Mouse (Mus musculus) macrophage (primary cell): ENCODE results near the gene Mfsd2b. TPM values are rescaled to one million over a fixed set of nuclear protein-coding genes. Genes with fewer than 3 reads are reported as not detected.
"Not testable (repeated sequence)": the region's sequence is repeated elsewhere in the genome, so short reads cannot be mapped to it uniquely, and the experiment has no call there.

Source experiments
- H3K27ac ChIP-seq: fragments of 350-480 bp; formaldehyde crosslinking; 2 replicates; pipeline ENCODE4 v1.9.0; 2021
- H3K36me3 ChIP-seq: fragments of 350-480 bp; formaldehyde crosslinking; 2 replicates; pipeline ENCODE4 v1.9.0; 2021; ENCODE audit errors: inconsistent target
- H3K4me3 ChIP-seq: fragments of 350-480 bp; formaldehyde crosslinking; 2 replicates; pipeline ENCODE4 v1.9.0; 2021; ENCODE audit errors: inconsistent target
- H3K79me2 ChIP-seq: fragments of 350-480 bp; formaldehyde crosslinking; 2 replicates; pipeline ENCODE4 v1.9.0; 2021; ENCODE audit errors: inconsistent target
- WGBS: methylation state at CpG from one replicate; pipeline ENCODE4 v1.1.7; 2026; ENCODE audit warnings: inconsistent platforms; ENCODE audit not compliant: missing documents; 5-methylcytosine and 5-hydroxymethylcytosine counted together
- polyA plus RNA-seq: library from polyadenylated mRNA; stranded (reverse); fragments of 250-400 nt; gene quantifications from 3 replicates; pipeline ENCODE4 v1.2.4, GENCODE M21; 2018; ENCODE audit warnings: inconsistent platforms

Gene Mfsd2b
- polyA plus RNA-seq, 1 experiment from 2014 or later: 0.47 TPM

DNA sequence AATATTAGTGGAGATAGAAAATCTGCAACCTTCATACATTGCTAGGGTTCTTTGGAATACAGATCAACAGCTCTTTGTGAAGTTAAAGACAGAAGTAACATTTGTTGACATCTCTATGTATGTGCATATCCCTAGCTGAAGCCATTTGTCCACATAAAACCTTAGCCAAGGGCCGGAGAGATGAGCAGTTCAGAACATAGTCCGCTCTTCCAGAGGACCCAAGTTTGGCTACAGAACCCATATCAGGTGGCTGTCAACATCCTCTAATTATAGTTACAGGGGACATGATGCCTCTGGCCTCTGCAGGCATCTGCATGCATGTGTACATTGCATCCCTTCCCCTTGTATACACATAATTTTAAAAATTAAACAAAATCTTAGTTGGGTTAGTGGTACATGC, 15.1 kb upstream of the Mfsd2b start:
- H3K36me3 ChIP-seq: peaks cover 9% of the 10 kb centered on the region; the same call in 1 of the 2 replicates

DNA sequence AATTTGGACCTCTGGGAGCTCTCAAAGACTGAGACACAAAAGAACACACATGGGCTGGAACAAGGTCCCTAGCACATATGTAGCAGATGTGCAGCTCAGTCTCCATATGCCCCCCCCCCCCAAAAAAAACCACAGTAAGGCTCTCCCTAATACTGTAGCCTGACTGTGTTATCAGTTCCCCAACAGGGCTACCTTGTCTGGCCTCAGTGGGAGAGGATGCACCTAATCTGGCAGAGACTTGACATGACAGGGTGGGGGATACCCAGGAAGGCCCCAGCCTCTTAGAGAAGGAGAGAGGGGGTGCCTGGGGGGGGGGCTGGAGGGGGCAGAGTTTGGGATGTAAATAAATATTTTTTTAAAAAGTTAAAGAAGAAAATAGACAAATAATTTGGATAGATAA, 14.6 kb upstream of the Mfsd2b start:
- Histone ChIP-seq H3K27ac (no peak overlapping the region), H3K36me3 (peaks cover 9% of the 10 kb centered on the region; the same call in 1 of the 2 replicates), H3K4me3 (no peak overlapping the region), H3K79me2 (no peaks in the 10 kb centered on the region)

More for the DNA sequence above, 15.1 kb upstream of the Mfsd2b start:
- no peak overlapping the region for H3K4me3 ChIP-seq
- H3K27ac ChIP-seq: no peak overlapping the region
- 94% methylated on average over 2 of the region's 2 CpGs for WGBS
- H3K79me2 ChIP-seq: no peaks in the 10 kb centered on the region

DNA sequence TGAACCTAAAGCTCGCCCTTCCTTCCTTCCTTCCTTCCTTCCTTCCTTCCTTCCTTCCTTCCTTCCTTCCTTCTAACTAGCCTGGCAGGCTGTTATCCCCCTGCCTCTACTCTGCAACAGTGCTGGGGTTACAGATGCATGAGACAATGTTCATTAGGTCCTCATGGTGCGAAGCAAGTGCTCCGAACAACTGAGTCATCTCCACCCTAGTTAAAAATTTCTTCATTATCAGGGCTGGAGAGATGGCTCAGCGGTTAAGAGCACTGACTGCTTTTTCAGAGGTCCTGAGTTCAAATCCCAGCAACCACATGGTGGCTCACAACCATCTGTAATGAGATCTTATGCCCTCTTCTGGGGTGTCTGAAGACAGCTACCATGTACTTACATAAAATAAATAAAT, 12.4 kb upstream of the Mfsd2b start:
- not testable (repeated sequence) for H3K27ac ChIP-seq, H3K79me2 ChIP-seq, H3K36me3 ChIP-seq, H3K4me3 ChIP-seq
- WGBS: 97% methylated on average over 4 of the region's 4 CpGs

DNA sequence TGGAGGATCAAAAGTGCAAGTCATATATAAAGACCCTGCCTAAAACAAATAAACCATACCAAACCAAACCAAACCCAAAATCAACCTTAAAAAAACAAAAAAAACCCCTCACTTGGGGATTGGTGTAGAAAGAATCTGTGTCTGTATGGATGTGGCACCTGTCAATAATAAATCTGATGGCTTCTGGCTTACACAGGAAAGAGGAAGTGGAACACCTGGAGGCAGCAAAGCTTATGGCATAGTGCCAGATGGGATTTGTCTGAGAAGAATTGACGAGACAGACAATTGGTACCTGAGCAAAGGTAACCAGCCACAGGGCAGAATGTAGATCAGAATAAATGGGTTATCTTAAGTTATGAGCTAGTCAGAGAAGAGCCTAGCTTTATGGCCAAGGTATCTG, 10.9 kb upstream of the Mfsd2b start:
- no peak overlapping the region for H3K27ac ChIP-seq
- no peak overlapping the region for H3K4me3 ChIP-seq
- 82% methylated on average over 1 of the region's 1 CpGs for WGBS
- H3K79me2 ChIP-seq: no peaks in the 10 kb centered on the region
- H3K36me3 ChIP-seq: no peaks in the 10 kb centered on the region

DNA sequence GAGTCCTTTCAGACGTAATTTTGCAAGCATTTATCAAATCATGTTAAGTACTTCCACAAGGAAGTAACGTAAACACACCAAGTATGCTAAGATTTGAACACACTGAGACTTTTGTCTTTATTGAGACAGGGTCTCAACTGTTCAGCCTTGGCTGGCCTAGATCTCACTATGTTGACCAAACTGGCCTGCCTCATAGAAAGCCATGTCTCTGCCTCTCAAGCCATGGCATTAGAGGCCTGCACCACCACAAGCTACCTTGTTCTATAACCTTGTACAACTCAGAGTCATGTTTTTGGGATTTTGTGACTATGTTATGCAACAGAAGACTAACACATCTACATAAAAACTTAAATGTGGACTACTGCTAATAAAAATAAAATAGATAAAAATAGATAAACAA, 7.9 kb upstream of the Mfsd2b start:
- Histone ChIP-seq H3K36me3 (no peaks in the 10 kb centered on the region), H3K79me2 (no peaks in the 10 kb centered on the region)
- WGBS: 88% methylated on average over 2 of the region's 2 CpGs

DNA sequence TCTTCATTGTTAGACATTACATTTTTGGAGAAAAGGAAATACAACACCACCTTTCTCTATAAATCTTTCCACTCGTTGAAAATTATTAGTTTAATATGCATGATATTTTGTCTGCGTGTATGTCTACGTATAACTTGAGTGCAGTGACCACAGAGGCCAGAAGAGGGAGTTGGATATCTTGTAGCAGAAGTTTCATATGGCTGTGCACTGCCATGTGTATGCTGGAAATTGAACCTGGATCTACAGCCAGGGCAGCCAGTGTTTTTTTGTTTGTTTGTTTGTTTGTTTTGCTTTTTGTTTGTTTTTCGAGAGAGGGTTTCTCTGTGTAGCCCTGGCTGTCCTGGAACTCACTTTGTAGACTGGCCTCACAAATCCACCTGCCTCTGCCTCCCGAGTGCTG, 4.9 kb upstream of the Mfsd2b start:
- Histone ChIP-seq H3K4me3 (no peak overlapping the region), H3K79me2 (no peaks in the 10 kb centered on the region), H3K36me3 (no peaks in the 10 kb centered on the region), H3K27ac (no peak overlapping the region)
- 95% methylated on average over 5 of the region's 5 CpGs for WGBS

More for the DNA sequence above, 7.9 kb upstream of the Mfsd2b start:
- Histone ChIP-seq H3K4me3 (no peak overlapping the region), H3K27ac (no peak overlapping the region)

DNA sequence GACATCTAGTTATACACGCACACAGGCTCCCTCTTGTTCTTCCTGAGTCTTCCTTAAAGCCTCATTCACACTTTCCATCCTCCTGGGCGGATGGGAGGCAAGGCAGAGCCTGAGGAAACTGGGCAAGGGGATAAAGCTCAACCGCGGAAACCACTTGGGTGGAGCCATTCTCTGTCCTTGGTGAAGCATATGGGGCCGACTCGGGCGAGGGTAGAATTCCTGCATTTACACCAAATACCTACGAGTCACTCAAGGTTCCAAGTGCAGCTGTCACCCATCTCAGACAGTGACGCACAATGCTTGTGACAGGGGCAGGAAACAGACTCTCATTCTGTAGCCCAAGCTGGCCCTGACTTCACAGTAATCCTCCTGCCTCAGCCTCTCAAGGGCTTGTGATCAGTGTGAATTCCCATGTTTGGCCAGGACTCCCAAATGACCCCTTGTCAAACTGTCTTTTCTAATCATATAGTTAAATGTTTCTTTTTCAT, 4.2 kb upstream of the Mfsd2b start:
- Histone ChIP-seq H3K79me2 (no peaks in the 10 kb centered on the region), H3K27ac (no peak overlapping the region), H3K4me3 (no peak overlapping the region), H3K36me3 (no peaks in the 10 kb centered on the region)
- 62% methylated on average over 9 of the region's 9 CpGs for WGBS

DNA sequence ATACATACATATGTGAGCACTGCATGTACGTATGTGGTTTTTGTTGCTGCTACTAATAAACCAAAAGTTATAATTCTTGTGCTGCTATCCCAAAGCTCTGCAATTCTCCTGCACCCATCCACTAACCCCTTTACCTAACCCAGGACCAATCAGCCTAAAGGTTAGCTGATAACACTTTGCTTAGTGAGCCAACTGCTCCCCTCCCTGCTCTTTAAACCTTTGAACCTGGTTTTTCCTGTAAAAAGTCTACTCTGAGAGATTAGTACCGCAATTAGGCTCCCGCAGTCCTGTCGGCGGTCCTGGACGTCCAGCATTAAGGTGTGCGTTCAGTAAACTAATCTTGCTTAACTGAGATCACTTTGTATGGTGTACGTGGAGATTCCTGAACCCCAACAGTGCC, 1.5 kb upstream of the Mfsd2b start:
- 97% methylated on average over 8 of the region's 8 CpGs for WGBS
- H3K79me2 ChIP-seq: no peaks in the 10 kb centered on the region
- no peaks in the 10 kb centered on the region for H3K36me3 ChIP-seq
- H3K27ac ChIP-seq: no peak overlapping the region
- H3K4me3 ChIP-seq: no peak overlapping the region

DNA sequence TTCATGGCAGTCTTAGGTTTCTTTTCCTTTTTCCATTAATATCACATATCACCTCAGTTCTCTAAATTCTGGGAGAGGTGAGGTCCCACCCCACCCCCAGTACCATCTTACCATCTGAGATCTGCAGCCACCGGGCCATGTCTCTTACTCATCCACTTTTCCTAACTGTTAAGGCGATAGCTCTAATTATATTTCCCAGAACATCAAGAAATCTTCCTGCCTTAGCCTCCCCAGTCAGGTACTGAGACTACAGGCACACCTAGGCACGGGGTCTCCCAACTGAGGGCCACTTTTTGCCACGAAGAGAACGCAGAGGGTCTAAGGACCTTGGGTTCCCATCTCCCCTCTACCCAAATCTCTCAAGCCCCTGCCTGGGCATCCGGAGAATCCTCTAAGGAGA, 628 bp downstream of the Mfsd2b start:
- Histone ChIP-seq H3K4me3 (no peak overlapping the region), H3K79me2 (no peaks in the 10 kb centered on the region), H3K27ac (no peak overlapping the region), H3K36me3 (no peaks in the 10 kb centered on the region)
- 86% methylated on average over 6 of the region's 6 CpGs for WGBS

DNA sequence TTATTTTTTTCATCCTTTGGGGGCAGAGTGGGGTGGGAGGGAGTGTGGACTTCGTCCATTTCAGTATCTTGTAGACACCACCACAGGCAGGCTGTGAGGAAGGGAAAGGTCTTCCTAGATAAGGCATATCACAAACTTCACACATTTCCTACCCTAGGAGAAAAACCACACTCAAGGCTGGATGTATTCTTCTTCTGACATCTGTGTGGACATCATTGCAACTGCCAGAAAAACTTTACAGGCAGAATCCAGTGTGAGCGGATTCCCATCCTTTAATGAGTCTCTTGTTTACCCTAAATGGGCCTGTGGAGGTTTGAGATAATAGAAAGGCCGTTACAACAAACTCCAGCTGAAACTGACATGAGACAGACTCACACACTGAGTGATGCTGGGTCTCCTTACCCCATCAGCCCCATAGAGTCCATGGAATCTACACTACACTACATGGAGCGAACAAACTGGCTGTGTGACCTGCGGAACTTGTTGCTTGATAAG, 1.1 kb downstream of the Mfsd2b start:
- Histone ChIP-seq H3K4me3 (no peak overlapping the region), H3K36me3 (no peaks in the 10 kb centered on the region), H3K79me2 (no peaks in the 10 kb centered on the region), H3K27ac (no peak overlapping the region)
- 72% methylated on average over 5 of the region's 5 CpGs for WGBS

DNA sequence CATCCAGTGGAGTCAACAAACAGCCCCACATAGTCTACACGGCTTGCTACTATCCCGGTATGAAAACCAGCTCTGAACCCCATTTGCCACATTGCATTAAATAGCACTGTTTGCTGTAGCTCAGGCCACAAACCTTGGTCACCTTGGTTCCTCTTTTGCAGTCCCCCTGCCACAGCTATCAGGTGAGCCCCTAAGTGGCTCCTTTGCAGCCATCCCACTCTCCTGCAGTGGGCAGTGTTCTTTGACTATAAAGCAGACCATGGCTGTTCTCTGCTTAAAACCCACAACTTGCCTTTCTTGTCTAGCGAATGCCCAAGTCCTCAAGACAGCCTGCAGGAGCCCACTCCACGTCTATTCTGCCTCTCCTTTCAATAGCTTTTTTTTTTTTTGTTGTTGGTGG, 1.9 kb downstream of the Mfsd2b start:
- no peaks in the 10 kb centered on the region for H3K79me2 ChIP-seq
- H3K27ac ChIP-seq: no peak overlapping the region
- no peak overlapping the region for H3K4me3 ChIP-seq
- H3K36me3 ChIP-seq: no peaks in the 10 kb centered on the region
- WGBS: 86% methylated on average over 3 of the region's 4 CpGs

DNA sequence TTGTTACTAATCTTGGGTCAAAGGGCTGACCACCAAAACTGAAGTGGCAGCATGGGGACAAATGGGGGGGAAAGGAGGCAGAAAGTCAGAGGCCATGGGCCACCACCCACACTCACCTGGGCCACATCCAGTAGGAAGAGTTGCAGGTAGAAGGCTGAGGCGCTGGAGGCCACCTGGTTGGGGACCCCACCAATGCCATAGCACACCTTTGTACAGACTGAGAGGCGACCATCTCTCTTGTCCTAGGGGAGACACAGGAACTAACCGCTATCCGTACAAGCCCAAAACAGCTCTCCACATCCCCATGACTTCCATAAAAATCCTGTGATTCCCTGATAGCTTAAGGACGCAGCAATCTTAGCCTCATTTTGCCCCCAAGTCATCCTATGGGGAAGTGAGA, 2.9 kb downstream of the Mfsd2b start:
- Histone ChIP-seq H3K4me3 (no peak overlapping the region), H3K36me3 (no peaks in the 10 kb centered on the region), H3K79me2 (no peaks in the 10 kb centered on the region), H3K27ac (no peak overlapping the region)
- 96% methylated on average over 5 of the region's 5 CpGs for WGBS

DNA sequence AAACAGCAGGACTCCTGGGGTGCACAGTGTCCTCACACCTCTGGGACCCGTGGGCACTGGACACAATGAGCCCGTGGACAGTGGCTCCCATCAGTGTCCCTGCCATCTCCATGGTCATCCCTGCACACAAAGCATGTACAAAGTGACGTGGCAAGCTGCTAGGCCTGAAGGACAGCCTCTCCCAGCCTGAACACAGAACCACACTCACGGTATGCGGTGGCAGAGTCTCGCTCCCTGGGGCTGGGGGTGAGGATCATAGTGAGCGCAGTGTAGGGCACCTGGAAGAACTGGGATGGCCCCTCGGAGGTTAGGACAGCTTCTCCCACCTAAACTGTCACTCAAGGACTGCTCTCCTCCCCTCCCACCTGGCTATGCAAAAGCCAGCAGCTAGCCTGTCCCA, 5.2 kb downstream of the Mfsd2b start:
- Histone ChIP-seq H3K27ac (no peak overlapping the region), H3K4me3 (no peak overlapping the region), H3K79me2 (no peaks in the 10 kb centered on the region), H3K36me3 (no peaks in the 10 kb centered on the region)
- WGBS: 93% methylated on average over 8 of the region's 8 CpGs

DNA sequence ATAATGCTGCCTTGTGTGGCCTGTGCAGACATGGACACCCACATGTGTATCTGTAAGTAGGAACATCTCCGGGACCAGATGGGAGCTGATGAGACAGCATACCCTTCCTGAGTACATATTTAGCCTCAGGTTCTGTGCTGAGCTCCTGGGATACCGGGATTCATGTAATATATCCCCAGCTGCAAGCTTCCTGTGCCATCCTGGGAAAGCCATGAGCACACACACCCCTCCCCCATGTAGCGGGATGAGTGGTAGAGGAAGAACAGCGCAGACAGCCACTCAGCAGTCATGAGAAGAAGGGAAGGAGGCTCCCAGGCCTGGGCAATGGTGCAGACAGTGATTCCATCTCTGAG, 9.8 kb downstream of the Mfsd2b start:
- Histone ChIP-seq H3K27ac (no peak overlapping the region), H3K36me3 (no peaks in the 10 kb centered on the region)
- WGBS: 86% methylated on average over 4 of the region's 4 CpGs

DNA sequence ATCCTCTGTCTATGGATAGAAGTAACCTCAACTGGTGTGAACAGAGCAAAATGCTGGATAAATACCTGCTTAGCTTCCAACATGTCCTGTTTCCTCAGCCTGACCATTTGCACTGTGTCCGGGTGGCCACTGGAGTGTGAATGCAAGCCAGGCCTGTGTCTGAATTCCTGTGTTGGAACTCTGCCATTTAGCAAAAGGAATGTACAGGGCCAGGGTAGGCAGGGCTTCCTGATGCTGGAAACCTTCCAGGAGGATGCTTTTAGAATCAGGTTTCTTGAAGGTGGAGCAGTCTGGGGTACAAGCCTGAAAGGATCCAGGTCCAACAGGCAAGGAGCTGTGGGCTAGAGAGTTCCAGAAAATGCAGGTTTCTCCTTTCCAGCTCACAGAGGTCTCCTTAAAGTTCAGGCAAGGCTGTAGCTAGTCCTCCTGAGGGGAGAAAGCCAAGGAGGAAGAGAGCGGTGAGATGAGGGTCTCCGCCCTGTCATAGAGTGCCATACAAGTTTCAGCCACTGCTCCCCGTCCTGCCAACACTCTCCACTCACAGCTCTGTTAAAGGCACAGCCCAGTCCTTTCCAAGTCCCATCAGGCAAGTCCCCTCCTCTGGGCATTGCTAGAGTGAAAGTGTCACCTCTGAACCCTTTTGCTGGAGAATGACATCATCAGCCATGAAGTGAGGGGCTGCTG, 10.4 kb downstream of the Mfsd2b start:
- no peak overlapping the region for H3K4me3 ChIP-seq
- no peaks in the 10 kb centered on the region for H3K36me3 ChIP-seq
- WGBS: 94% methylated on average over 4 of the region's 4 CpGs
- no peak overlapping the region for H3K27ac ChIP-seq
- no peaks in the 10 kb centered on the region for H3K79me2 ChIP-seq

More for the DNA sequence above, 9.8 kb downstream of the Mfsd2b start:
- no peaks in the 10 kb centered on the region for H3K79me2 ChIP-seq
- H3K4me3 ChIP-seq: no peak overlapping the region

DNA sequence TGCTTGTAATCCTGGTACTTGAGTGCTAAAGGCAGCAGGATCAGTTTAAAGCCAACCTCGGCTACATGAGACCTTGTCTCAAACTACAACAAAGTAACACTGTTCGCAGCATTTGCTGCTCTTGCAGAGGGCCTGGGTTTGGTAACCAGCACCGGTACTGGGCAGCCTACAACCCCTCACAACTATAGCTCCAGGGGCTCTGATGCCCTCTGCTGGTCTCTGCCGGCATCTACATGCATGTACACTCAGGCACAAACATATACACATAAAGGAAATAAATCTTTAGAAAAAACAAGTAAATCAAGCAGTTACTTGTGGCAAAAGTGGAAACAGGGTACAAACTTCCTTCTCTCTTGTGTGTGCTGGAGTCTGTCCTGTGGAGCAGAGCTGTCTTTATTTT, 11.5 kb downstream of the Mfsd2b start:
- Histone ChIP-seq H3K79me2 (no peaks in the 10 kb centered on the region), H3K27ac (no peak overlapping the region), H3K4me3 (no peak overlapping the region), H3K36me3 (no peaks in the 10 kb centered on the region)
- 94% methylated on average over 4 of the region's 4 CpGs for WGBS
